Mouse (Mus musculus) frontal cortex, postnatal 14 days (tissue): ENCODE measurements around the gene Tspan9.

Experiments
- DNase-seq, 2 experiments: peaks; one replicate each; pipeline ENCODE4 v3.0.0; 2022; ENCODE audit warnings: low spot score in 2 of 2

Tspan9 gene

GRCm38 (mm10) chr6:127923296-127923695 is 220.1 kb downstream of the Tspan9 start:
- DNase-seq = no peak

GRCm38 (mm10) chr6:127921996-127922395 is 221.4 kb downstream of the Tspan9 start:
- no peak for DNase-seq

- peak; percentile 58 to 83 for DNase-seq
Observed at GRCm38 (mm10) chr6:127920652-127921051, 222.7 kb downstream of the Tspan9 start.

- no peak for DNase-seq
Observed at GRCm38 (mm10) chr6:127919491-127919890, 223.9 kb downstream of the Tspan9 start.

GRCm38 (mm10) chr6:127917712-127918111 is 225.7 kb downstream of the Tspan9 start:
- no peak for DNase-seq

GRCm38 (mm10) chr6:127916993-127917392 is 226.4 kb downstream of the Tspan9 start:
- no peak for DNase-seq

GRCm38 (mm10) chr6:127912938-127913337 is 230.5 kb downstream of the Tspan9 start:
- no peak for DNase-seq

- DNase-seq = no peak
Observed at GRCm38 (mm10) chr6:127911687-127912086, 231.7 kb downstream of the Tspan9 start.
